In genomic region chr15:4400096-4400495, GRCm38 (mm10) we compare ENCODE assay signal across 16 mouse cellular contexts. TPM values are rescaled to one million over a fixed set of nuclear protein-coding genes. Genes with fewer than 3 reads are reported as not detected.
"Had no signal": no experiment of that assay in that cellular context is flagged by ENCODE, and none has a peak within 500 bp of the region (broad histone marks: within the 10 kb centered on the region; RNA-seq: fewer than 3 reads in every experiment).

No protein-coding gene starts in this region.

- H3K4me1 ChIP-seq: kidney, embryonic 15.5 days; limb, embryonic 15.5 days; liver, embryonic 12.5 days; megakaryocyte, embryonic 14.5 days; neural tube, embryonic 15.5 days had no signal

- ATAC-seq: liver, embryonic 12.5 days; midbrain, embryonic 13.5 days had no signal

- H3K27me3 ChIP-seq: kidney, embryonic 15.5 days; limb, embryonic 15.5 days; liver, embryonic 12.5 days; megakaryocyte, embryonic 14.5 days; midbrain, embryonic 13.5 days; neural tube, embryonic 15.5 days had no signal

- H3K9ac ChIP-seq: kidney, embryonic 15.5 days; limb, embryonic 15.5 days; liver, embryonic 12.5 days; lung, embryonic 14.5 days; midbrain, embryonic 13.5 days; neural tube, embryonic 15.5 days had no signal

- H3K9me3 ChIP-seq: kidney, embryonic 15.5 days; limb, embryonic 15.5 days; liver, embryonic 12.5 days; megakaryocyte, embryonic 14.5 days; midbrain, embryonic 13.5 days; neural tube, embryonic 15.5 days had no signal

- H3K27ac ChIP-seq: kidney, embryonic 15.5 days; limb, embryonic 15.5 days; liver, embryonic 12.5 days; macrophage; midbrain, embryonic 13.5 days; neural tube, embryonic 15.5 days had no signal

- H3K4me3 ChIP-seq: kidney, embryonic 15.5 days; limb, embryonic 15.5 days; liver, embryonic 12.5 days; megakaryocyte, embryonic 14.5 days; midbrain, embryonic 13.5 days; myocyte; neural tube, embryonic 15.5 days had no signal

- DNase-seq: kidney, postnatal 14 days; lung, embryonic 14.5 days; lung, postnatal 10 days; right cerebral cortex, adult 18-20 months; right cerebral cortex, postnatal 25 days; thymus, adult 18-20 months; thymus, postnatal 14 days had no signal

- H3K36me3 ChIP-seq: kidney, embryonic 15.5 days; limb, embryonic 15.5 days; liver, embryonic 12.5 days; neural tube, embryonic 15.5 days had no signal

- H3K4me2 ChIP-seq: kidney, embryonic 15.5 days; limb, embryonic 15.5 days; liver, embryonic 12.5 days; lung, embryonic 14.5 days; midbrain, embryonic 13.5 days; neural tube, embryonic 15.5 days had no signal

RNA-seq across cellular contexts. Expression of gene Plcxd3, which starts 24.8 kb away (rescaled TPM):
- polyA plus RNA-seq: large intestine, adult 2 months; macrophage; myocyte had no signal
